Mouse (Mus musculus) forebrain, embryonic 12.5 days (tissue): ENCODE measurements around the gene Ide. TPM values are rescaled to one million over a fixed set of nuclear protein-coding genes. Genes with fewer than 3 reads are reported as not detected.

ENCODE experiments used
- ATAC-seq: fragments of 200-750 bp; cut with Nextera tagmentation; 2 replicates; pipeline ENCODE4 v1.8.0; 2017; ENCODE audit warnings: moderate TSS enrichment; ENCODE audit not compliant: low FRiP score
- H3K27ac ChIP-seq: fragments of 300-500 bp; sonication (generic); 2 replicates; pipeline ENCODE4 v1.5.1; 2016; ENCODE audit warnings: mild to moderate bottlenecking
- H3K27me3 ChIP-seq: fragments of 300-500 bp; sonication (generic); 2 replicates; pipeline ENCODE4 v1.6.1; 2016; ENCODE audit warnings: mild to moderate bottlenecking
- H3K36me3 ChIP-seq: fragments of 300-500 bp; sonication (generic); replicated peaks from 2 replicates; pipeline ENCODE4 v1.6.1; 2016; ENCODE audit warnings: mild to moderate bottlenecking
- H3K4me1 ChIP-seq: fragments of 300-500 bp; sonication (generic); 2 replicates; pipeline ENCODE4 v1.6.1; 2016
- H3K4me2 ChIP-seq: fragments of 300-500 bp; sonication (generic); 2 replicates; pipeline ENCODE4 v1.6.1; 2016; ENCODE audit warnings: mild to moderate bottlenecking, moderate library complexity
- H3K4me3 ChIP-seq: fragments of 300-500 bp; sonication (generic); replicated peaks from 2 replicates; pipeline ENCODE4 v1.5.1; 2016; ENCODE audit warnings: mild to moderate bottlenecking
- H3K9ac ChIP-seq: fragments of 300-500 bp; sonication (generic); 2 replicates; pipeline ENCODE4 v1.6.1; 2016; ENCODE audit warnings: mild to moderate bottlenecking
- H3K9me3 ChIP-seq: fragments of 300-500 bp; sonication (generic); 2 replicates; pipeline ENCODE4 v1.6.1; 2016
- WGBS: fragments of 180-500 bp; shearing (Covaris S2); methylation state at CpG from one replicate; pipeline ENCODE4 v1.1.7; 2016; 5-methylcytosine and 5-hydroxymethylcytosine counted together
- polyA plus RNA-seq: library from polyadenylated mRNA; unstranded; fragments of >200 nt; fragmentation: Nextera tagmentation; extraction: Ambion mirVana; gene quantifications from 2 replicates; pipeline ENCODE4 v1.2.1, GENCODE M21; 2016

Gene Ide
- polyA plus RNA-seq, 1 experiment from 2014 or later, result 53.1 TPM

DNA sequence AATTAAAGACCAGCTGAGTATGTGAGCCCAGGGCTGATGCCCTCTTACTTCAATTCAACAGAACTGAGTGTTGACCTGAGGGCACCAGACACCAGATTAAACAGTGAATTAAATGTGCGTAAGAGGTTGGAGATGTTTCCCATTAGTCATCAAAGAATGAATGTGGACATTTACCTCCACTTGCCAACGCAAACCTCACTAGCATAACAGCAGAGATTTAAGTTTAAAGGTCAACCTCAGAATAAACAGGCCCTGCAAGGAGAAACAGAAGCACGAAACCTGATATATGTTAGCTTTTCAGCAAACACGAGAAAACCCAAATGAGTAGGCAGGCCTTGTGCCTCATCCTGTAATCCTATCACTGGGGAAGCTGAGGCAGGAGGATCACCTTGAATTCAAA is 75.3 kb downstream of the Ide start:
- Histone ChIP-seq H3K27ac (no peak overlapping the region), H3K27me3 (no peaks in the 10 kb centered on the region), H3K36me3 (no peaks in the 10 kb centered on the region), H3K9ac (no peak overlapping the region), H3K4me1 (peaks cover 12% of the 10 kb centered on the region), H3K9me3 (no peaks in the 10 kb centered on the region), H3K4me3 (no peak overlapping the region), H3K4me2 (no peak overlapping the region)
- ATAC-seq, result no peak
- 72% methylated on average over 4 of the region's 4 CpGs for WGBS

DNA sequence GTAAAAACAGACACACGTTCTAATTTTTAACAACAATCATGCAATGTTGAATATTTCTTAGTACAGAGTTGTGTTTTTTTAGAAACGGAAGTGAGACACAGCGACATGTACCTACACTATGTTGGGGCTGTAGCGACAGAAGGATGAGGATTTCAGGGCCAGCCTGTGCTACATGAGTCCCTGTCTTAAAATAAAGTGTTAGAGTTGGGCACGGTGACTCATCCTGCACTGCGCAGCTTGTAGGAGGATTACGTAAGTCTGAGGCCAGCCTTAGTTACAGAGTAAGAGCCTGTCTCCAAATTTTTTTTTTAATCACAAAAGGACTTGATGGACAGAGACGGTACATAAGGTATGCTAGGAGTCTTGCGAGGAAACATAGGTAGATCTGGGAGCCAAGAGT is 82.3 kb downstream of the Ide start:
- 87% methylated on average over 9 of the region's 9 CpGs for WGBS
- Histone ChIP-seq H3K27ac (no peak overlapping the region), H3K4me1 (no peaks in the 10 kb centered on the region), H3K4me2 (no peak overlapping the region), H3K9ac (no peak overlapping the region), H3K36me3 (no peaks in the 10 kb centered on the region), H3K27me3 (no peaks in the 10 kb centered on the region), H3K9me3 (no peaks in the 10 kb centered on the region), H3K4me3 (no peak overlapping the region)
- ATAC-seq, result no peak

DNA sequence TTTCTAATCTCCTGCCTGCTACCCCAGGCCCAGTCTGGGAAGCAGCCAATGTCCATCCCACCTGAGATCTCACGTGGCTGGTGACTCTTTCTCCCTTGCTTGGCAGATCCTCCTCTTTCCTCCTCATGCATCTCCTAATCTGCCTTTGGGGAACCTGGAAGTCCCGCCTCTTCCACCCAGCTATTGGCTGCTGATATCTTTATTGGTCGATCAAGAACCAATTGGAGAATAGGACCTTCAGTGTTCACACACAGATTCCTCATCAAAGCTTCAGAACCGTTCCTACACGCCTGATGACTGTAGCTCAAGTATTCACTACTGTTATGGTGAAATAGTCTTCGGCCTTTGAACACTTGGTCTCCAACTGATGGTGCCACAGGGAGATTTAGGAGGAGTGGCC is 85.5 kb downstream of the Ide start:
- H3K4me3 ChIP-seq, result no peak overlapping the region
- H3K9me3 ChIP-seq, result no peaks in the 10 kb centered on the region
- no peaks in the 10 kb centered on the region for H3K27me3 ChIP-seq
- H3K27ac ChIP-seq, result no peak overlapping the region
- H3K9ac ChIP-seq, result no peak overlapping the region
- ATAC-seq, result no peak
- H3K4me2 ChIP-seq, result no peak overlapping the region
- WGBS, result 77% methylated on average over 6 of the region's 6 CpGs
- no peaks in the 10 kb centered on the region for H3K4me1 ChIP-seq
- H3K36me3 ChIP-seq, result no peaks in the 10 kb centered on the region

DNA sequence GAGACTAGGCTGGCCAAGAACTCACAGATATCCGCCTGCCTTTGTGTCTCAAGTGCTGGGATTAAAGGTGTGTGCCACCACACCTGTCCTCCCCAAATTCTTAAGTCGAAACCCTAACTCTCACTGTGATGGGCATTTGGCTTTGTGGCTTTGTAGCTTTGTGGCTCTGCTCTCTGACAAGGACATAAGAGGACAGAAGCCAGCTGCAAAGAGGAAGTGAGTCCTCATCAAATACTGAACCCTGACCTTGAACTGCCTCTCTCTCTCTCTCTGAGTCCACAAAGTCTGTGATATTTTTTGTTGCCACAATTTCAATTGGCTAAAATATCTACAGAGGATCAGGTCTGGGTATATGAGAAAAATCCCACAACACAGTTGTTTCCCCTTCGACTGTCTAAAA is 89.5 kb downstream of the Ide start:
- H3K4me2 ChIP-seq, result no peak overlapping the region
- H3K9ac ChIP-seq, result no peak overlapping the region
- no peaks in the 10 kb centered on the region for H3K4me1 ChIP-seq
- no peaks in the 10 kb centered on the region for H3K27me3 ChIP-seq
- no peak overlapping the region for H3K27ac ChIP-seq
- whole genome bisulfite sequencing, result 84% methylated on average over 3 of the region's 3 CpGs
- no peak overlapping the region for H3K4me3 ChIP-seq
- no peaks in the 10 kb centered on the region; the same call in 1 of the 2 replicates for H3K9me3 ChIP-seq
- ATAC-seq, result no peak
- no peaks in the 10 kb centered on the region for H3K36me3 ChIP-seq

DNA sequence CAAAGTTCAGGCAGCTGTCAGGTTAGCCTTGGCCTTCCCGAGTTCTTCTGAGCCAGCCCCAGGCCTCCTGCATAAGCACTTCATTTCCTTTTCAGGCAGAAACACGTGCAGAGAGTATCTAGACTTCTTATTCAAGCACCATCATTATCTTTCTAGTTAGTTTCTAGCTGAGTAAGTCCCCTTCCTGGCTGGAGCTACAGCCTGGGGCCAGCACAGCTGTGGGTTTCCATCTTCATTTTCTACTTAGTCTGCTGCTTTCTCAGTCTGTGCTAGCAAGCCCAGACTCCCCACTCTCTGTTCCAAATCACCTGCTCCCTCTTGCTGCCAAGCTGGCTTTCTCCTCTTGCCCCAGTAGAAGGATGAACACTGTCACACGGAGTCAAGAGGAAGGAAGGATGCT is 90.8 kb downstream of the Ide start:
- Histone ChIP-seq H3K27me3 (no peaks in the 10 kb centered on the region), H3K9me3 (no peaks in the 10 kb centered on the region; the same call in 1 of the 2 replicates), H3K9ac (no peak overlapping the region), H3K4me1 (no peaks in the 10 kb centered on the region), H3K4me2 (no peak overlapping the region), H3K4me3 (no peak overlapping the region), H3K27ac (no peak overlapping the region), H3K36me3 (no peaks in the 10 kb centered on the region)
- no peak for ATAC-seq
- 55% methylated on average over 3 of the region's 3 CpGs for WGBS

DNA sequence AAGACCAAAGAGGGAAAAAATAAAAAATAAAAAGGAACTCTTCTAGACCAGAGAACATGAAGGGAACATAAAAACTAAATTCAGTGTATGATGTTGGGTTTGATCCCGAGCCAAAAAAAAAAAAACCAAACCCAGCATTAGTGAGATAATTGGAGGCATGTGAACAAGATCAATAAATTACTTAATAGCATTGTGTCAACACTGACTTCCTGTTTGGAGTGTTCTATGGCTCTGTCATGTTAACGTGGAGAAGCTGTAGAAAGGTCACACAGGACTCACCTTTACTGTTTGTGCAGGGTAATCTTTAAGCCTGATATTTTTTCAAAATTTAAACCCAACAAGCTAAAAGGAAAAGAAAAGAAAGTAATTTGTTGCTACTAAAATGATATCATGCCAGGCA is 94.9 kb downstream of the Ide start:
- Histone ChIP-seq H3K9me3 (no peaks in the 10 kb centered on the region; the same call in 1 of the 2 replicates), H3K36me3 (no peaks in the 10 kb centered on the region), H3K4me1 (peaks cover 14% of the 10 kb centered on the region), H3K9ac (no peak overlapping the region), H3K4me3 (no peak overlapping the region), H3K27ac (no peak overlapping the region), H3K4me2 (no peak overlapping the region), H3K27me3 (peaks cover 1% of the 10 kb centered on the region; the same call in 1 of the 2 replicates)
- WGBS, result 57% methylated on average over 2 of the region's 2 CpGs
- ATAC-seq, result no peak

DNA sequence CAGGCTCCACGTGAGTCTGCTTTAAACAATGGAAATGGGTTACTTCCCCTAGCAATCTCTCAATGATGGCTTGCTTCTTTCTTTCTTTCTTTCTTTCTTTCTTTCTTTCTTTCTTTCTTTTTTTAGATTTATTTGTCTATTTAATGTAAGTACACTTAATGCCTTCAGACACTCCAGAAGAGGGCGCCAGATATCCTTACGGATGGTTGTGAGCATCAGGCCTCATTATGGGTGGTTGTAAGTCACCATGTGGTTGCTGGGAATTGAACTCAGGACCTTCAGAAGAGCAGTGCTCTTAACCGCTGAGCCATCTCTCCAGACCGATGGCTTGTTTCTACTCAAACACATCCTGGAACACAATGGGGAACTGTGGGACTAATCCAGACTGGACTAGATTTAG is 96.5 kb downstream of the Ide start:
- Histone ChIP-seq H3K27me3 (peaks cover 6% of the 10 kb centered on the region), H3K4me1 (peaks cover 15% of the 10 kb centered on the region), H3K4me2 (no peak overlapping the region), H3K36me3 (no peaks in the 10 kb centered on the region), H3K4me3 (no peak overlapping the region), H3K9me3 (no peaks in the 10 kb centered on the region; the same call in 1 of the 2 replicates), H3K27ac (no peak overlapping the region), H3K9ac (no peak overlapping the region)
- 66% methylated on average over 5 of the region's 5 CpGs for WGBS
- ATAC-seq, result no peak

DNA sequence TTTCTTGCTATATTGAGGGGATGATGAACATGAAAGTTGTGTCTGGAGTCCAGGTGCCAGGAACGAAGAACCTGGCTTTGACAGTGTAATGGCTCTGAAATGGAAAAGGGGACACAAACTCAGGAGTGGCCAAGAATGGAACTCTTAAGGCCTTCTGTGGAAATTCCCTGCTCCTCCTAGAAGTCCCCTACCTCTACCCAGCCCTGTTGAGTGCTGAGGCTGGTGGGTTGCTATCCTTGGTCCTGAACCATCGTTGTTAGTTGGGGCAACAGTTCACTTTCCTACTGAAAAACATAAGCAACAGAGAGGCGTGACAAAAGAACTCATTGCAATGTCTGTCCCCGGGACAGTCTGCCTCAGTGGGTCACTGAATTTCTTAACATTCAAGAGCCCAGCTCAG is 98.6 kb downstream of the Ide start:
- H3K4me2 ChIP-seq, result no peak overlapping the region
- peaks cover 17% of the 10 kb centered on the region for H3K4me1 ChIP-seq
- H3K9ac ChIP-seq, result no peak overlapping the region
- H3K9me3 ChIP-seq, result no peaks in the 10 kb centered on the region; the same call in 1 of the 2 replicates
- no peak for ATAC-seq
- H3K27me3 ChIP-seq, result peaks cover 27% of the 10 kb centered on the region
- 32% methylated on average over 4 of the region's 4 CpGs for WGBS
- no peaks in the 10 kb centered on the region for H3K36me3 ChIP-seq
- no peak overlapping the region for H3K4me3 ChIP-seq
- H3K27ac ChIP-seq, result no peak overlapping the region

DNA sequence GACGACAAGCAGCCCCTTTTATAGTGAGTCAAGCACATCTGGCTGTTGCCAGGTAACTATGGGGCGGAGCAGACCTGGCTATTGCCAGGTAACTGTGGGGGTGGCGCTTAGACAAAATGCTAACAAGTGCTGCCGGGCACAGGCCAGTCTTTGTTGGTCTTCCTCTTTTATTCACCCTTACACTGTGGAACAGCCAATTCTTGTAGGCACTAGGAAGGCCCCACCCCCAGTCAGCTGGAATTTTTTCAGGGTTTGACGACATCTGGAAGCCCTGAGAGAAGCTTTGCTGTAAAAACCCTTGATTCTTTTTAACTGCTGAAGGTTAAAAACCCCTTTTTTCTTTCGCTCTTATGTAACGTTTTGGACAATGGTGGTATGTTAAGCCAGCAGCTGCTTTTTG is 99.0 kb downstream of the Ide start:
- Histone ChIP-seq H3K27ac (no peak overlapping the region), H3K9me3 (no peaks in the 10 kb centered on the region; the same call in 1 of the 2 replicates), H3K4me3 (no peak overlapping the region), H3K4me1 (peaks cover 21% of the 10 kb centered on the region), H3K36me3 (no peaks in the 10 kb centered on the region), H3K4me2 (peak overlapping the region; percentile 27), H3K27me3 (peaks cover 31% of the 10 kb centered on the region), H3K9ac (no peak overlapping the region)
- no peak for ATAC-seq
- WGBS, result 11% methylated on average over 7 of the region's 7 CpGs

DNA sequence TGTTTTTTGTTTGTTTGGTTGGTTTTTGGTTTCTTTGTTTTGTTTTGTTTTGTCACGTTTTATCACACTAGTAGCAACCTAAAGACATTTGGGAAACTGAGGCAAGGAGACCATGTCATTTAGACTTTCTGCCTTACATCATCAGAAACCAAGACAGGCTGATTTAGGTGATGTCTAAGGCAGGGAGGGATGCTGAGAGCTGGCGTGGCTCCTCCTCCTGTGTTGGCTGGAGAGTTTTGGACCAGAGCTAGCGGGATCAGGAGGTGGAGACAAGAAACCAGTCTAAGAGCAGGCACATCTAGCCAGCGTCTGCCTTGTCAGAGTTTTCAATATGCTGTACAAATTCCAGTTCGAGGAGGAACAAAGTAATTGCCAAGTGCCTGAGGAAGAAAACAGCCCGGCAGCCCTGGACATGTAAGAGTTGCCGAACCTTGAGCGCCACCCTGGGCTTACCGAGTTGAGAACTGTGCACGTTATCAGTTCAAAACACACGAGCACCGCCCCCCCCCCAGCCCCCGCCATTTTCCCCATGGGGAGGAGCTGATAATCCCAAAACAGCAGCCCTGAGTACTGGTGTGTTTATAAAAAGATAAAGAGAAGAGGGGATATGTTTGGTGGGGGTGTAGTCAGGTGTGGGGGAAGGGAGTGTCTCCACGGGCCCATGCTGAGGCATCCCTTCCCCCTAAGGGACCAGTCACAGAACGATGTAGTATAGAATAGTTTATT is 99.8 kb downstream of the Ide start:
- H3K4me3 ChIP-seq, result no peak overlapping the region
- ATAC-seq, result no peak

DNA sequence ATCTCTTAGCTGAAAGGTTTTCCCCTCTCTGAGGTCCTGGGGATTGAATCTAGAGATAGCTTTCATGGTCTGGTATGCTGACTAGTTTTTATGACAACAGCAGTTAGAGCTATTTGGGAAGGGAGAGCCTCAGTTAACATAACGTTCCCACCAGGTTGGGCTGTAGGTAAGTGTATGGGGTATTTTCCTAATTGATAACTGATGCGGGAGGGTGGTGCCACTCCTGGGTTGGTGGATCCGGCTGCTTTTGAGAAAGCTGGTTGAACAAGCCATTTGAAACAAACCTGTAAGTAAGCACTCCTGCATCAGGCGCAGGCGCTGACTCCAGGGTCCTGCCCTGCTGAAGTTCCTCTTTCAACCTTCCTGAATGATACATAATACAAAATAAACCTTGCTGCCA is 100.3 kb downstream of the Ide start:
- H3K36me3 ChIP-seq, result no peaks in the 10 kb centered on the region
- H3K4me3 ChIP-seq, result no peak overlapping the region
- peaks cover 23% of the 10 kb centered on the region for H3K4me1 ChIP-seq
- no peak overlapping the region for H3K4me2 ChIP-seq
- ATAC-seq, result no peak
- H3K9ac ChIP-seq, result no peak overlapping the region
- 58% methylated on average over 5 of the region's 5 CpGs for WGBS
- no peak overlapping the region for H3K27ac ChIP-seq
- no peaks in the 10 kb centered on the region for H3K9me3 ChIP-seq
- peaks cover 39% of the 10 kb centered on the region for H3K27me3 ChIP-seq

More for the DNA sequence above, 99.8 kb downstream of the Ide start:
- H3K36me3 ChIP-seq, result no peaks in the 10 kb centered on the region
- H3K27me3 ChIP-seq, result peaks cover 37% of the 10 kb centered on the region
- H3K27ac ChIP-seq, result no peak overlapping the region
- peaks cover 23% of the 10 kb centered on the region for H3K4me1 ChIP-seq
- H3K9ac ChIP-seq, result no peak overlapping the region
- H3K4me2 ChIP-seq, result peak overlapping the region; percentile 27
- H3K9me3 ChIP-seq, result no peaks in the 10 kb centered on the region
- 8% methylated on average over 15 of the region's 15 CpGs for WGBS

DNA sequence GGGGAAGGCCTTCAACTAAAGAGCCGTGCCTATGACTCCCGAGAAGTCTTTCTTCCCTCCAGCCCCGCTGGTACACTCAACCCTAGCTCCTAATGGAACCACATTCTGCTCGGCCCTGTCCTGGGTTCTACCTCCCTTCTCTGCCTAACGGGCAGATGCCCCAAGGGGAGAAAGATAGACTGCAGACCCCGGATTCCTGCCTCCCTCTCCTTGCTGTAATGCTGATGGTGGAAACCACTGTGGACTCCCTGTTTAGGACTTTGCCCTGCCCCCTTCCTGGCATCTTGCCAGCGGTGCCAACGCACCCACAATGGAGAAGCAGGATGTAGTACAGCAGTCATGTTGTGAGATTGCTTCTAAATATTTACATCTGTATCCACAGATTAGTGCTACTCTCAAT is 101.8 kb downstream of the Ide start:
- H3K27ac ChIP-seq, result no peak overlapping the region
- H3K36me3 ChIP-seq, result no peaks in the 10 kb centered on the region
- H3K4me2 ChIP-seq, result no peak overlapping the region
- no peaks in the 10 kb centered on the region for H3K9me3 ChIP-seq
- peaks cover 23% of the 10 kb centered on the region for H3K4me1 ChIP-seq
- no peak overlapping the region for H3K9ac ChIP-seq
- no peak overlapping the region for H3K4me3 ChIP-seq
- 53% methylated on average over 8 of the region's 8 CpGs for WGBS
- ATAC-seq, result no peak
- peaks cover 39% of the 10 kb centered on the region for H3K27me3 ChIP-seq
